Mouse (Mus musculus): ENCODE measurements around the gene Iqce.

The Iqce gene

DNA sequence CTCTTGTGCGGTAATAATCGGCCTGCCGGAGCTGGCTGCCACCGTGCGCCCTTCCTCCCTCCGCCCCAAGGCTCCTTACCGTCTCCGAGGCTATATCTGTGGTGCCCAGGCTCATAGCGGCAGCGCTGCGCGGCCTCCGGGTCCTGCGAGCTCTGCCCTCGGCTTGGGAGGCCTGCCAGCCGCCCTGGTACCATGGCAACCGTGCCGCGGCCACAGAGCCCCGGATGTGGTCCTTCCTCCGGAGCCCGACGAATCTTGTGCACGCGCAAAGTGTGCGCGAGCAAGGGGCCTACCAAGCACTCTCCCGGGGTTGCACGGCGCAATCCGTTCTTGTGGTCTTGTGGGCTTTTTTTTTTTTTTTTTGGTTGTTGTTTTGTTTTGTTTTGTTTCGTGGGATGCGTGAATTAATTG is at the start of gene Iqce:
TSS of gene Iqce (minus strand) at position 276 of the 411 bp plus-strand sequence.
- peak; percentile 94 for DNase-seq (ENCODE audit: low spot score)

DNA sequence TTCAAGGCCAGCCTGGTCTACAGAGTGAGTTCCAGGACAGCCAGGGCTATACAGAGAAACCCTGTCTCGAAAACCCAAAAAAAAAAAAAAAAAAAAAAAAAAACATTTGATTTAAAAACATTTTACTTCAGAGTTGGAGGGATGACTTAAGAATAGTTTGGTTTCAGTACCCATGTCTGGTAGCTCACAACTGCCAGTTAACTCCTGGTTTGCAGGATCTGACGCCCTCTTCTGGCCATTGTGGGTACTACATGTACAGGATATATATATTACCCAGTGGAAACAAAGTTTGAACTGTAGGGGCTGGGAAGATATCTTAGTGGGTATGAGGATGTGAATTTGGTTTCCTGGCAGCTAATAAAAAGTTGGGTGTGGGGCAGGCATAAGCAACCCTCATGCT is 48.7 kb upstream of the Iqce start:
- DNase-seq (ENCODE audit: low spot score): peak; percentile 42

DNA sequence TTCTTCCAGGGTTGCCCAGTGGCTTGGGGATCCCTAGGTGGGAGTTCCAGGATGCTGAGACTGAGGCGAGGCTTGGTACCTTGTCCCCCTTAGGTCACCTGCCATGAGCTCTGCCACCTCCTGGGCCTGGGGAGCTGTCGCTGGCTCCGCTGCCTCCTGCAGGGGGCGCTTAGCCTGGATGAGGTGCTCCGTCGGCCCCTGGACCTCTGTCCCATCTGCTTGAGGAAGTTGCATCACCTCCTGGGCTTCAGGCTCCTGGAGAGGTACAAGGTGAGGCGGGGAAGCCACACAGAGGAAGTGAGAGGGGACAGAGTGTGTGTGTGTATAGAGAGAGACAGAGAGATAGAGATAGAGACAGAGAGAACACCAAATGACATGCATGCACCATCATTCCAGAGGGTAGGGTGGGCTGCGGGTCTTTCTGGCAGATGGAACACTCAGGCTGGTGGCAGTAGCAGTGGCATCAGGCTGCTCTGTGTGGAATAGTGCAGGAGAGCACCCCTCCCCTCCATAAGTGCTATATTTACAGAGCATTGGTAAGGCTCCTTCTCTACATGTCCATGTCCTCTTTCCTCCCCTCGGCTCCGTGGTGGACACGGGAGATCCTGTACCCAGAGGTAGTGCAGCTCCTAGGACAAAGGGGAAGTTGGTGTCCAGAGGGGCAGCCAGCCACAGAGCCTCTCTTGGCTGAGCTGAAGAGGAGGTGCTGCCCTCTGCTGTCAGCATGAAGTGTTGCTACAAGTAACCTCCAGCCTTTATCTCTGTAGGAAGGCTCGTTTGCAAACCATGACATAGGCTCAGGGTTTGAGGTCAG is 47.1 kb upstream of the Iqce start:
- peak; percentile 55 for DNase-seq (ENCODE audit: low spot score)

DNA sequence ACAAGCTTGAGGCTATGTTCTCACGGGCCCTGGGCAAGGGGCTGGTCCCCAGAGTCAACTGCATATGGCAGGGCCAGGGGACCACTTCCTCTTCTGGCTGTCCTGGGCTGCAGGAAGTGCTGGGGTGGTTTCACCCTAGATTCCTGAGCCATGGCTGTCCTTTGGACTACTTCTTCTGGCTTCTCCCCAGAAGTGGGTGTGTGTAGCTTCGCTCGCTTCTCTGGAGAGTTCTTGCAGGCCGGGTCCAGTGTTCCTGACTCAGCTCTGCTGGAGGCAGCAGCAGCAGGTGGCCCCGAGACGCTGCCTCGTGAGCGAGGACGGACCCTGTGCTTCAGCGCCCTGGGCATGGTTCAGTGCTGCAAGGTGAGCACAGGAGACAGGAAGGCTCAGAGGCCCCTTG is 46.2 kb upstream of the Iqce start:
- no peak for DNase-seq (ENCODE audit: low spot score)

DNA sequence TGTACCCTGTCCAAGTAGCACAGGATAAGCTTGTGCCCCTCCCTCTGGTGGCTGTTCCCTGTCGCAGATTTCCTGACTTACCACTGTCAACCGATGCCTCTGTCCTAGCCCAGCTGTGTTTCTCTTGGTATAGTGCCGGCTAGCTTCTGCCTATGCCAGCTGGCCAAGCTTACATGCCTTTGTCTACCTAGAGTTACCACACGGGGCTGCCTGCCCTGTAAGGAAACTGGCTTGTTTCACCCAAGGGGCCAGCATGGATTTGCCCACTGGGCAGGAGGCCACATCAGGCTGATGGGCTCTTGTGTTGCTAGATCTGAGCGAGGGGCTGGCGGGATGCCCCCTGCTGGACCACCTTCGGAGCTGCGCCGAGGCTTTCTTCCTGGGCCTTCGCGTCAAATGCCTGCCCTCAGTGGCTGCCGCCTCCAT is 41.5 kb upstream of the Iqce start:
- no peak for DNase-seq (ENCODE audit: low spot score)

DNA sequence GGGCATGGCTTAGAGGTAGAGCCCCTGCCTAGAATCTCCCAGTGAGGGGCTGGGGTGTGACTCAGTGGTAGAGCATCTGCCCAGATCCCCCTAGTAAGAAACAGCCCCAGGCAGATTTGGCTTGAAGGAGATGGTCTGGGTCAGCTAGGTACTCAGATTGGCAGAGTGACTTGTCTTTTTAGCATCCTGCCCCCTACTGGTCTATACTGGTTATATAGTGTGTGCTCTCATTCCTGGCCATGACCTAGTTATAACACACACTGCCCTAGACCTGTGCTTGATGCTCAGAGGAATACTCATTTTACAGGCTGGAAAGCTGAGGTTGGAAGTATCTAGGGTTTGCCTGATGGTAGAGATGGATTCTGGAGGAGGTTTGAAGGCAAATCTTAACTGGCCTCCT is 39.7 kb upstream of the Iqce start:
- DNase-seq (ENCODE audit: low spot score): no peak

DNA sequence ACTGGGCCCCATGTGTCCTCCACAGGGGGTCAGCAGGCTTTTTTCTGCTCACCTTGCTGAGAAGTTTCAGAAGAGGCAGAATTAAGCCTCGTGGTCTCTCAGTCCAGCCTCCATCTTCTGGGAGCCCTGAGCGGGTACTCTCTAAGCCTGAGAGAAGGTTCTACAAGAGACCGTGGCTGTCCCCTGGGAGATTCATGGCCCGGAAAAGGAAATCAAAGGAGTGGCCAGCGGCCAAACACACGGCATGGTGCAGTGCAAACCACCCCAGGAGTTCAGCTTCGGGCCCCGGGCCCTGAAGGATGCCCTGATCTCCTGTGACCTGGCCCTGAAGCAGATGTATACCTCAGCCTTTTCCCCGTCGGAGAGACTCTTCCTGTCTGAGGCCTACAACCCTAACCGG is 38.9 kb upstream of the Iqce start:
- DNase-seq (ENCODE audit: low spot score): no peak

DNA sequence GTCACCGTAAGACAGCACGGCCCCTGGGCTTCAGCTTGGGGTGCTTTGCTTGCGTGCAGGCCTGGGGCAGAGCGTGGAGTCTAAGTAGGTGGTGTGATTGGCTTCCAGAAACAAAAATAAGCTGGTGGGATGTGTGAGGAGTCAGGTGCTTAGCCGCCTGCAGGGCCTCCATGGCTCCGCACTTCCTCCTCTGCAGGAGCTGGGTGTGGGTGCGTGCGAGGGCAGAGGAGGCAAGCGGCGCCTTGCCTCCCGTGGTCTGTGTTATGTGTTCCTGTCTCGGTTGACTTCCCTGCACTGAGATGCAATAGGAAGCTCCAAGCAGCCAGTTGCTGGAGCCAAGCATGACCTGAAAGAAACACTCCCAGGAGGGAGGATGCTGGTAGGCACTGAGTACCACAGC is 37.6 kb upstream of the Iqce start:
- no peak for DNase-seq (ENCODE audit: low spot score)

DNA sequence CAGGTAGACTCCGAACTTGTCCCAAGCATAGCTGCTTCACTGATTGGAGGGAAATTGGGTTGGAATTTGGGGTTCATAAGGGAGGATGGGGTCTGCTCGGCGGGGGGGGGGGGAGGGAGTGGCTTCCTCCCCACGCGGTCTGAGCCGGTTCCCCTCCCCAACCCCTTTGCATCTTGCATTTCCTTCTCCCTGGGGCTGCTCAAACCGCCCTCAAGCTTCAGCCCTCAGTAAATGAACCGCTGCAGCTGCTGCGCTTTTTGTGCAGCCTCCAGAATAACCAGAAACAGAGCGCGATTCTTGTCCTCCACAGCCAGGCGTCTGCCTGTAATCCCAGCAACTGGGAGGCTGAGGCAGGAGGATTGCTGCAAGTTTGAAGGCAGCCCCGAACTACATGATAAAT is 34.0 kb upstream of the Iqce start:
- peak; percentile 22 for DNase-seq (ENCODE audit: low spot score)

DNA sequence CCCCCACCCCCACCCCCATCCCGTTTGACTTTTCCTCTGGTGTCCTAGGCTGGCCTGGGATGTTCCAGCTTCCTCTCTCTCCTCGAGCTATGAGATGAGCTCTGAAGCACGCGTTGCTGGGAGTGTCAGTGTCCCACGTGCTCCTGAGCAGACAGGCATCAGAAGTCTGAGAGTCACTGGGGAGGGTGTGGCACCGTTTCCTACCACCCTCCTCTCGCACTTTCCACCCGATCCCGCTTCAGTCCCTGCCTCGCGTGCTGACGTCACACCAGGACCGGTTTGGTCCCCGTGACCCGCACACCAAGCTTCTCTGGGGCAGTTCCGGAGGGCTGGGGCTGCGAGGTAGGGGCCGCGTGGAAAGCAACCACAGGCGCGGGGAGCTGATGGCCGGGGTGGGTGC is 33.1 kb upstream of the Iqce start:
- peak; percentile 75 for DNase-seq (ENCODE audit: low spot score)

DNA sequence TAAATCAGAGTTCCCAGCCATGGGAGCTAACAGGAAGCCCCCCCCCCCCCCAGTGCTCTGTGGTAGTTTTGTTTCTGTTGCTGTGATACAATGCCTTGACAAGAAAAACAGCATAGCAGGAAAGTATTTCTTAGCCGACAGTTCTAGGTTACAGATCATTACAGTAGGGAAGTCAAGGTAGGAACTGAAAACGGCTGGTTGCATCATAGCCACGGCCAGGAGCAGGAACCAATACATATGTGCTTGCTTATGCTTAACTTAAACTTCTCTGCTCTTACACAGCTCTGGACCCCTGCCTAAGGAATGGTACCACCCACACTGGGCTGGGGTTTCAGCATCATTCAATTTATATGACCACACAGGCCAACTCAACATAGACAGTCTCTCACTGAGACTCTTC is 31.2 kb upstream of the Iqce start:
- DNase-seq (ENCODE audit: low spot score): no peak

DNA sequence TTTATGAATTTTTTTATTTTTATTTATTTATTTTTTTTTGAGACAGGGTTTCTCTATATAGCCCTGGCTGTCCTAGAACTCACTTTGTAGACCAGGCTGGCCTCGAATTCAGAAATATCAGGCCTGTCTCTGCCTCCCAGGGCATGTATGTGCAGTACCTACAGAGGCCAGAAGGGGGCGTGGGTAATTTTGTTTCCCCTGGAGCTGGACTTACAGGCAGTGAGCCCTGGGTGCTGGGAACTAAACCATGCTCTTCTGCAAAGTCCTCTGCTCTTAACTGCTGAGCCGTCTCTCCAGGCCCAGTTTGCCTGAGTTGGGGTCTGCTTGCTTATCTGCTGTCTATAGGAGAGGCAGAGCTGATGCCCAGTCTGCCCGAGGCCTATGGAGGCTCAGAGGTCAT is 30.0 kb upstream of the Iqce start:
- peak; percentile 44 for DNase-seq (ENCODE audit: low spot score)

DNA sequence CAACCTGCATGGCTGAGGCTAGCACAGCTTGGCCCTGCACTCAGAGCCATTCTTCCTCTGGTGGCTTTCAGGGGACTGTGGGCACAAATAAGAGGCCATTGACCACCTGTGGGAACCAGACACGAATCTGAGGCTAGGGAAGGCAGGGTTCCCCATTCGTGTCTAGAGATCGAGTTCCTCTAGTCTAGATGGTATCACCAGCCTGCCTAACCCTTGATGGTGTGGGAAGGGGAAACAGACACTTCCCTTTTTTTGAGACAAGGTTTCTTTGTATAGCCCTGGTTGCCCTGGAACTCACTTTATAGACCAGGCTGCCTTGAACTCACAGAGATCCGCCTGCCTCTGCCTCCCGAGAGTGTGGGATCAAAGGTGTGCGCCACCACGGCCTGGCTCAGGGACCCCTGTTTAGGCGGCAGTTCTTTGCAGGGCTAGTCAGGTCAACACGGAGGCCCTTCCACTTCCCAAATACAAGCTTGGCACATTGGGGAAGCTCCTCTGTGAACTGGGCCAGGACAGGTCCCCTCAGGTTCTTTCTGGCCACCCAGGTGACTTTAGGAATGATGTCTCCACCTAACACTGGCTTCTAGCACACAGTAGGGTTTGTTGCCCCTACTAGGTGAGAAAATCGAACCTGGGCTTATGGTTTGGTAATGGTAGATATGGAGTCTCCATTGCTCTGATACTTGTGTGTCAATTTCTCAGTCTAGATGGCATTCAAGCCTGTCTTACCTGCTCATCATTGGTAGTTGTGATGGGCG is 29.0 kb upstream of the Iqce start:
- no peak for DNase-seq (ENCODE audit: low spot score)

DNA sequence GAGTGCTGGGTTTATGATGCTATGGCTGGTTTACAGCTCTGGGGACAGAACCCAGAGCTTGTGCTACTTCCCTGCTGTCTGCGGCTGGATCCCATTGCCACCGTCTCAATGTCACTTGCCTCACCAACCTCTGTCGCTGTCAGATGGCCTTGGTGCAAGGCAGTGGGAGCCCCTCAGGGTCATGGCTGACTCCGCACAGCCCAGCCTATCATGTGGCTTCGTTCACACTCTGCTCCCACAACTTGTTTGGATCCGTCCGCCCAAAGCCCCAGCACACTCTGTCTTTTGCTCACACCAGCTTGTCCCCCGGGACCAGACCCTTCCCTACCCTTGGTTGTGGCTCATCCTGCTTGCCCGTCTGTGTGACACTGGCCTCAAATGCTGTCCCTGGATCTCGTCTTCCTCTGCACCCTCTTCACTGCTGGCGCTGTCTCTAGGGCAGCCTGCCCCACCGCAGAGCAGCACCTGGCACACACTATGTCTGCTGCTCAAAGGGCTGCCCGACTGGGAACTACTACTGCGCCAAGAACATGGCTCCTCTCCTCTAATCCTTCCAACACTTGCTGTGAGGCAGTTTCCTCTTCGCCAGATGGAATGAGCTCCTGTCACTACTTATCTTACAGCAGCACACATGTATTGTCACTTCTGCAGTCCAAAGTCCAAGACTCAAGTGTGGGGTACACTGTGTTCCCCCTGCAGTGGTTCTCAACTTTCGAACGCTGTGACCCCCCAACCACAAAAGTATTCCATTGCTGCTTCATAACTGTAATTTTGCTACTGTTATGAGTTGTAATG is 25.0 kb upstream of the Iqce start:
- no peak for DNase-seq (ENCODE audit: low spot score)

DNA sequence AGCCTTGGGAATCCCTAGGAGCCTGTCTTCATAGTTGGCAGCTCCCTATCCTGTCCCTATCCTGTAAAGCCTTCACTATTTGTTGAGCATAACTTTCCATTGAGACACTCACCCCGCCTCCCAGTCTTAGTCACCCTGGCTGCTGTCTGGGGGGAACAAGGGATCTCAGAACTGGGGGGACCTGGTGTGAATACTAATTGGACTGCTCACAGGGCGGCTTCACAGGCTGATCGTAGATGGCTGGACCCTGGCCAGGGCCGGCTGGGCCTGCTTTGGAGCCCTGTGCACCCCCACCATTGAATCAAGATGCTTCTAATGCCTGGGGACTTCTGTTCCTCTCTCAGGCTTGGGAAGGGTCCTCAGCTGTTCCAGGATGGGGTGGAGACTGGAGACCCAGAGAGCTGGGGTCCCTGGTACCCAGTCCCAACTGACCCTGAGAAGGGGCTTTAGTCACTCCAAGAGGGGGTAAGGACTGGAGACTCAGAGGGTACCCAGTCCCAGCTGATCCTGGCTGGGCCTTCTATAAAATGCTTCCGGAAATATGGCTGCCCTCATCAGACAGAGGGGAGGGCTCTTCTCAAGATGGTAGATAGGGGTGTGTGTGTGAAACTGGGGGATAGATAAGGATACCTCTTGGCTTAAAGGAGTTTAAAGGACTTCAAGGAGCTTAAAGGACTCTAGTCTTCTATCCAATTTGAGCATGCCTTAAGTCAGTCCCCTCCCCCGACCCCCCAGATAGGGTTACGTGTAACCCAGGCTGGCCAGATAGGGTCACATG is 24.1 kb upstream of the Iqce start:
- no peak for DNase-seq (ENCODE audit: low spot score)

DNA sequence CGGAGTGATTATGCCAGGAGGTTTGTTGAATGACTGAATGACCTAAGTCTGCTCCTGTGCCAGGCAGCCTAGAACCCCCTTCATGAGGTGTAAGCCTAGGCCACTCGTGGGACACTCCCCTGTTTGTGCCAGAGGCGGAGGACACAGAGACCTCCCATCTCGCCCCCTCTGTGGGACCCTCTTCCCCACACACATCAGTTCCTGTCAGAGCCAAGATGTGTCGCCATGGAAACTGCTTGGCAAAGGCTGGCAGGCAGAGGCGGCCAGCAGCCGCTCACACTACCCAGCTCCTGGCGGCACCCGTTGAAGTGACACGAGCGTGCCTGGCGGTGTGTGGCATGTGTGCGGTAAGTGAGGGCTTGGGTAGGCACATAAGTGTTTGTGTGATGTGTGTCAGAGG is 21.6 kb upstream of the Iqce start, which contains the start of gene Amz1:
TSS of gene Amz1 (plus strand) at position 306 of the 400 bp plus-strand sequence.
- DNase-seq (ENCODE audit: low spot score): no peak

DNA sequence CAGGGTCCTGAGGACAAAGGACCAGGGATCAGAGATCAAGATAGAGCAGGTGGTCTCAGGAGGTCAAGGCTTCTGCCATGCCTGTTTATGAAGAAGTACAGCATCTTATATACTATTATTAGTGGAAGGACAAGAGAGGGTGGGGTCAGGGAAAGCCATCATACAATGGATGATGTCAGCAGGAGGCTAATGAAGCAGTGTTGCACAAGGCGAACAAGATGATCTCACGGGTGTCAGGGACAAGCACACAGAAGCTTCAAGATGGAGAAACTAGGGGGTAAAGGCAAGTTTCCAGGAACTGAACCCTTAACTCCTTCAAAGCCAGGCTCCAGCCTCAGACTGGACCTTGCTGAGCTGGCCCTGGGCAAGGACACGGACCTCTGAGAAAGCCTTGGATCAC is 19.9 kb upstream of the Iqce start:
- no peak for DNase-seq (ENCODE audit: low spot score)

DNA sequence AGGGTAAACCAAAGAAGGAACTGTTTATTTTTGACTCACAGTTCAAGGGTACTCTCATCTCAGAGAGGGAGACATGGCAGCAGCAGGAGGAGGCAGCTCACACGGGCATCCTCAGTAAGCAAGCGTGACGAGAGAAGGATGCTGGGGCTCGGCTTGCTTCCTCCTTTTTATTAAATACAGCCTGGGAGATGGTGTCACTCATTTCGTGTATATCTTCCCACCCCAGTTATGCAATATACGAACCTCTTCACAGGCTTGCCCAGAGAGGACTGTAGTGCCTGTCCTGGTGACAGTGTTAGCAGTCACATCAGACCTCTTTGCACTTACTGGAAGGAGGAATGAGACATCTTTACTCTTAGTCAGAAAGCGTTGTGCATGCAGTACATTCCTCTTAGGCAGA is 18.6 kb upstream of the Iqce start:
- DNase-seq (ENCODE audit: low spot score): no peak

DNA sequence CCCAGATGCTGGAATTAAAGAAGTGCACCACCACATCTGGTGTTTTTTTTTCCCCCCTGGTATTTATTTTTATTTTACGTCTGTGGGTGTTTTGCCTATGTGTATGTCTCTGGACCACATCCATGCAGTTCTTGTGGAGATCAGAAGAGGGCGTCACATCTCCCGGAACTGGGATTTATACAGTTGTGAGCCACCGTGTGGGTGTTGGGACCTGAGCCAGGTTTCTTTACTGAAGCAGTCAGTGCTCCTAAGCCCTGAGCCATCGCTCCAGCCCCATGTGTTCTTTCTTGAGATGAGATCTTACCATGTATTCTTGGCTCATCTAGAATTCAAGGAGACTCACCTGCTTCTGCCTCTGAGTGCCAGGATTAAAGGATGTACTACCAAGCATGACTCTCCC is 8.9 kb upstream of the Iqce start:
- DNase-seq (ENCODE audit: low spot score): no peak

DNA sequence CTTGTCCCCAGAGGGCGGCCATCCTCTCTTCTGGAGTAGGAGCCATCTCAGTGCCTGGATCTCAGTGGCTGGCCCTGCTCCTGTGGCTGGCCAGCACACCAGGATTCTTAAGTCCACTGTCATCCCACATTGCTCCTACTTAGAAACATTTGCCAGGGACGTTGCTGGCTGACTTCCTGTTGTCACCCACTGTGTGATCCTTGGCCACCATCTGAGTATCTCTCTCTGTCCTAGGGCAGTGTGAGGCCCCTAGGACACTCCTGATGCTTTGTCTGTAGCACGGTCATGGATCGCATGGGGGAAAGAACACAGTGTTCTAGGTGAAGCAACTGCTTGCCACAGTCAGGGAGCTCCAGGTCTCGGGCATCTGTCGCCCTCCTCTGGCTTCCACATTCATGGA is 8.1 kb upstream of the Iqce start:
- DNase-seq (ENCODE audit: low spot score): no peak

DNA sequence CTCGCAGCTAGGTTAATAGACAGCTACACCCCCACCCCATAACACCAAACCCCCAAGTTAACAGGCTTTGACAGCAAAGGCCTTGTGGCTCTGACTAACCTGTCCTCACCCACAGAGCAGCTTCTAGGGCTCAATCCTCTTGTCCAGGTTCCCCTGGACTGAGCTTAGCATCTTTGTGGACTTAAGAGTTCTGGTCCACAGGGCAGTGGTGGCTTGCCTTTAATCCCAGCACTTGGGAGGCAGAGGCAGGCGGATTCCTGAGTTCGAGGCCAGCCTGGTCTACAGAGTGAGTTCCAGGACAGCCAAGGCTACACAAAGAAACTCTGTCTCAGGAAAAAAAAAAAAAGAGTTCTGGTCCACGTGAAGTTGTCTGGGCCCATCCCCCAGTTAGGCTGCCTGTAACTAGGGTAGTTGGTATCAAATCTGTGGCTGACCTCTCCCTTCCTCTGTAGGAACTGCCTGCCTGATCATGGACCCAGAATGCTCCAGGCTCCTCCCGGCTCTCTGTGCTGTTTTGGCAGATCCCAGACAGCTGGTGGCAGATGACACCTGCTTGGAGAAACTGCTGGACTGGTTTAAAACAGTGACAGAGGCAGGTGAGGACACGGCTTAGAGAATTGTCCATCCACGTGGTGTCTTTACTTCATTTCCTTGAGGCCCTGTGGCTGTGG is 3.5 kb upstream of the Iqce start:
- no peak for DNase-seq (ENCODE audit: low spot score)

All from T-cell, adult 2 months (primary cell).